Mouse (Mus musculus): ENCODE data around the gene Nutf2-ps1.
"Not testable (repeated sequence)": the region's sequence is repeated elsewhere in the genome, so short reads cannot be mapped to it uniquely, and the experiment has no call there.

The Nutf2-ps1 gene

GRCm38 (mm10) chr19:53588968-53589367 is at the start of gene Nutf2-ps1:
Nutf2-ps1 (minus strand) TSS chr19:53589068.
- not testable (repeated sequence) for DNase-seq (ENCODE audit: low spot score)

GRCm38 (mm10) chr19:53638041-53638440 is 49.2 kb upstream of the Nutf2-ps1 start:
- DNase-seq (ENCODE audit: low spot score) = no peak

GRCm38 (mm10) chr19:53621681-53622080 is 32.8 kb upstream of the Nutf2-ps1 start:
- no peak for DNase-seq (ENCODE audit: low spot score)

- no peak for DNase-seq (ENCODE audit: low spot score)
Measured at GRCm38 (mm10) chr19:53608921-53609320, 20.1 kb upstream of the Nutf2-ps1 start.

- no peak for DNase-seq (ENCODE audit: low spot score)
Measured at GRCm38 (mm10) chr19:53601363-53601655, 12.4 kb upstream of the Nutf2-ps1 start.

- peak; percentile 72 for DNase-seq (ENCODE audit: low spot score)
Measured at GRCm38 (mm10) chr19:53600549-53601362, 11.9 kb upstream of the Nutf2-ps1 start.

GRCm38 (mm10) chr19:53599757-53600539 is 11.1 kb upstream of the Nutf2-ps1 start, which contains the start of gene Smc3:
Smc3 (plus strand) TSS chr19:53600398.
- DNase-seq (ENCODE audit: low spot score) = peak; percentile 99

- DNase-seq (ENCODE audit: low spot score) = no peak
Measured at GRCm38 (mm10) chr19:53596723-53597474, 8.0 kb upstream of the Nutf2-ps1 start.

- DNase-seq (ENCODE audit: low spot score) = not testable (repeated sequence)
Measured at GRCm38 (mm10) chr19:53587686-53588085, 1.2 kb downstream of the Nutf2-ps1 start.

GRCm38 (mm10) chr19:53580271-53580670 is 8.6 kb downstream of the Nutf2-ps1 start:
- not testable (repeated sequence) for DNase-seq (ENCODE audit: low spot score)

GRCm38 (mm10) chr19:53578597-53579252 is 10.1 kb downstream of the Nutf2-ps1 start:
- peak; percentile 65 for DNase-seq (ENCODE audit: low spot score)

GRCm38 (mm10) chr19:53577025-53577800 is 11.7 kb downstream of the Nutf2-ps1 start:
- peak; percentile 57 for DNase-seq (ENCODE audit: low spot score)

- no peak for DNase-seq (ENCODE audit: low spot score)
Measured at GRCm38 (mm10) chr19:53576061-53576460, 12.8 kb downstream of the Nutf2-ps1 start.

- DNase-seq (ENCODE audit: low spot score) = no peak
Measured at GRCm38 (mm10) chr19:53575296-53576010, 13.4 kb downstream of the Nutf2-ps1 start.

- no peak for DNase-seq (ENCODE audit: low spot score)
Measured at GRCm38 (mm10) chr19:53574546-53574945, 14.3 kb downstream of the Nutf2-ps1 start.

GRCm38 (mm10) chr19:53574131-53574530 is 14.7 kb downstream of the Nutf2-ps1 start:
- DNase-seq (ENCODE audit: low spot score) = no peak

- DNase-seq (ENCODE audit: low spot score) = no peak
Measured at GRCm38 (mm10) chr19:53573151-53573550, 15.7 kb downstream of the Nutf2-ps1 start.

GRCm38 (mm10) chr19:53572607-53573006 is 16.3 kb downstream of the Nutf2-ps1 start:
- no peak for DNase-seq (ENCODE audit: low spot score)

- no peak for DNase-seq (ENCODE audit: low spot score)
Measured at GRCm38 (mm10) chr19:53571501-53572428, 17.1 kb downstream of the Nutf2-ps1 start.
